Mouse (Mus musculus): ENCODE data around the gene Paqr7. TPM values are rescaled to one million over a fixed set of nuclear protein-coding genes. Genes with fewer than 3 reads are reported as not detected.

Paqr7 gene
- polyA plus RNA-seq, 1 experiment from 2014 or later = 6.7 TPM

Small RNAs within 50 kb of the gene (microRNA-seq; reads per million reads assigned to microRNA genes)
- gene Gm23634 = 3.5 reads per million, percentile 16 among the genes with 10 or more reads in this experiment

Other genes starting within 250 kb of the Paqr7 start
- gene Gm30191, start 249.8 kb upstream of the Paqr7 start, polyA plus RNA-seq (2015; fragmentation: Nextera tagmentation; extraction: Ambion mirVana) = not detected in 2 replicates
- gene Grrp1, start 242.6 kb upstream of the Paqr7 start, polyA plus RNA-seq (2015; fragmentation: Nextera tagmentation; extraction: Ambion mirVana) = 11.0 and 12.5 TPM in 2 replicates
- 21.0 and 23.2 TPM in 2 replicates for gene Pdik1l, start 208.8 kb upstream of the Paqr7 start, polyA plus RNA-seq (2015; fragmentation: Nextera tagmentation; extraction: Ambion mirVana)
- gene Trim63, start 181.6 kb upstream of the Paqr7 start, polyA plus RNA-seq (2015; fragmentation: Nextera tagmentation; extraction: Ambion mirVana) = 3.3 and 4.3 TPM in 2 replicates
- 0.26 and 0.43 TPM in 2 replicates for gene Slc30a2, start 153.5 kb upstream of the Paqr7 start, polyA plus RNA-seq (2015; fragmentation: Nextera tagmentation; extraction: Ambion mirVana)
- gene Extl1, start 112.8 kb upstream of the Paqr7 start, polyA plus RNA-seq (2015; fragmentation: Nextera tagmentation; extraction: Ambion mirVana) = 2.7 and 2.8 TPM in 2 replicates
- 10.6 and 12.6 TPM in 2 replicates for gene Pafah2, start 100.4 kb upstream of the Paqr7 start, polyA plus RNA-seq (2015; fragmentation: Nextera tagmentation; extraction: Ambion mirVana)
- 1,835 and 1,898 TPM in 2 replicates for gene Stmn1, start 28.4 kb upstream of the Paqr7 start, polyA plus RNA-seq (2015; fragmentation: Nextera tagmentation; extraction: Ambion mirVana)
- gene Aunip, start 14.3 kb downstream of the Paqr7 start, polyA plus RNA-seq (2015; fragmentation: Nextera tagmentation; extraction: Ambion mirVana) = 18.7 and 20.2 TPM in 2 replicates
- gene Mtfr1l, start 38.7 kb downstream of the Paqr7 start, polyA plus RNA-seq (2015; fragmentation: Nextera tagmentation; extraction: Ambion mirVana) = 109 and 114 TPM in 2 replicates
- 35.3 and 46.2 TPM in 2 replicates for gene Selenon, start 55.5 kb downstream of the Paqr7 start, polyA plus RNA-seq (2015; fragmentation: Nextera tagmentation; extraction: Ambion mirVana)
- gene Man1c1, start 207.6 kb downstream of the Paqr7 start, polyA plus RNA-seq (2015; fragmentation: Nextera tagmentation; extraction: Ambion mirVana) = 3.0 and 3.3 TPM in 2 replicates